12 mouse cellular contexts compared by ENCODE assay signal in the genomic region with DNA sequence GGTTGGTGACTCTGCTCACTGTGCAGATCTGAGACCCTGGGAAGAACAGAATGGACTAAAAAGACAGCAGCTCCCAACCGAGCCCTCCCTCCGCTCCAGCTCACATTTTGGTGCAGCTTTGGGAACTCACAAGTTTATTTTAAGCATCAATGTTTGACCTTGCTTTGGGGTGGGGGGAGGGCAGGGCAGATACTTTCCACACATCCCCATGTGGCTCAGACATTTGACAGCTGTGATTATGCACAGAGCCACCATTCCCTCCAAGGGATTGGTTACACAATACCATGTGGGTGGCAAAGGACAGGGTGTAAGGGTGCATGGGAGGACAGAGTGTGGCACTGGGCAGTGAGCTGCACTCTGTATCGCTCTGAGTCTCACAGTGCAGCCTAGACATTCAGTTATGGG.
DNase-seq lines count a peak whose midpoint lies in the region; ATAC-seq and TF ChIP-seq lines count a peak whose summit lies in the region.
"Had no signal": no experiment of that assay in that cellular context is flagged by ENCODE, and none has a peak within 500 bp of the region (broad histone marks: within the 10 kb centered on the region; RNA-seq: fewer than 3 reads in every experiment).

No protein-coding gene starts in this region.

- H3K9me3 ChIP-seq in heart, embryonic 15.5 days (replicated peaks) = no peaks in the 10 kb centered on the region
- H3K9me3 ChIP-seq in lung, postnatal 0 days (ENCODE audit: low read length) = no peaks in the 10 kb centered on the region
- H3K9me3 ChIP-seq: hindbrain, embryonic 10.5 days had no signal

- H3K27ac ChIP-seq in brown adipose tissue, adult 24 weeks (replicated peaks; ENCODE audit: low read depth, low read length) = peak overlapping the region; percentile 40
- peak overlapping the region; percentile 90 for H3K27ac ChIP-seq in heart, embryonic 15.5 days
- H3K27ac ChIP-seq in lung, postnatal 0 days (ENCODE audit: low read length) = peak overlapping the region; percentile 16; the same call in 1 of the 2 replicates
- H3K27ac ChIP-seq: hindbrain, embryonic 10.5 days; layer of hippocampus, adult 2 months had no signal

- no peaks in the 10 kb centered on the region for H3K27me3 ChIP-seq in heart, embryonic 15.5 days
- no peaks in the 10 kb centered on the region for H3K27me3 ChIP-seq in lung, postnatal 0 days (replicated peaks; ENCODE audit: insufficient read depth, low read length)

- peak; percentile 32 for DNase-seq in adrenal gland, postnatal 10 days
- no peak for DNase-seq in adrenal gland, adult 2 months
- peak; percentile 74 for DNase-seq in lung, postnatal 0 days (ENCODE audit: low spot score)
- no peak for DNase-seq in cerebellum, adult 9-11 months
- no peak for DNase-seq in right cerebral cortex, adult 18-20 months
- DNase-seq in left cerebral cortex, postnatal 4 days = no peak
- DNase-seq: thymus, postnatal 4 days had no signal

- TF ChIP-seq EP300 in lung, postnatal 0 days (IDR thresholded peaks at IDR 0.05) = peak; percentile 78

- TF ChIP-seq CTCF in lung, postnatal 0 days (IDR thresholded peaks at IDR 0.05) = no peak

- no peak overlapping the region for H3K4me3 ChIP-seq in brown adipose tissue, adult 24 weeks (ENCODE audit: insufficient read depth, low read depth, low read length)
- no peak overlapping the region for H3K4me3 ChIP-seq in heart, embryonic 15.5 days
- no peak overlapping the region for H3K4me3 ChIP-seq in lung, postnatal 0 days (ENCODE audit: low read depth, low read length)
- H3K4me3 ChIP-seq: hindbrain, embryonic 10.5 days; layer of hippocampus, adult 2 months had no signal

- 30% methylated on average over 3 of the region's 3 CpGs for WGBS in heart, embryonic 15.5 days
- 35% methylated on average over 3 of the region's 3 CpGs for WGBS in lung, postnatal 0 days

- peak overlapping the region; percentile 44 for H3K4me2 ChIP-seq in heart, embryonic 15.5 days
- H3K4me2 ChIP-seq in lung, postnatal 0 days (replicated peaks; ENCODE audit: low read depth, low read length) = no peak overlapping the region

- H3K36me3 ChIP-seq in heart, embryonic 15.5 days = no peaks in the 10 kb centered on the region
- H3K36me3 ChIP-seq in lung, postnatal 0 days (ENCODE audit: insufficient read depth, low read length) = no peaks in the 10 kb centered on the region
- H3K36me3 ChIP-seq: hindbrain, embryonic 10.5 days had no signal

- peak; percentile 94 for ATAC-seq in heart, embryonic 15.5 days (replicated peaks; ENCODE audit: insufficient number of reproducible peaks, insufficient read depth, low FRiP score, low read depth)
- ATAC-seq in lung, postnatal 0 days = peak; percentile 97
- ATAC-seq: intestine, postnatal 0 days had no signal

- H3K4me1 ChIP-seq in brown adipose tissue, adult 24 weeks (ENCODE audit: control insufficient read depth, insufficient read depth, insufficient read length, low read length) = no peaks in the 10 kb centered on the region
- peaks cover 14% of the 10 kb centered on the region for H3K4me1 ChIP-seq in heart, embryonic 15.5 days (replicated peaks)
- no peaks in the 10 kb centered on the region for H3K4me1 ChIP-seq in lung, postnatal 0 days (ENCODE audit: insufficient read depth, low read depth, low read length)

- no peak overlapping the region; the same call in 1 of the 2 replicates for H3K9ac ChIP-seq in heart, embryonic 15.5 days
- no peak overlapping the region for H3K9ac ChIP-seq in lung, postnatal 0 days (replicated peaks; ENCODE audit: low read depth)

- intact Hi-C loops in left cerebral cortex, postnatal 4 days (cut with DNase I) = no loop called here

Comparison
In these comparisons a context has a peak if more than half of its experiments do, and no peak if none do; other contexts are left out.
1. DNase-seq: peak in adrenal gland, postnatal 10 days (single experiment) and lung, postnatal 0 days (single experiment); none in adrenal gland, adult 2 months (single experiment), cerebellum, adult 9-11 months (single experiment), right cerebral cortex, adult 18-20 months (single experiment) and left cerebral cortex, postnatal 4 days (single experiment).
2. H3K27ac ChIP-seq: peak in every context shown above with its lines; median percentile 90 in heart, embryonic 15.5 days; 40 in brown adipose tissue, adult 24 weeks; 16 in lung, postnatal 0 days.